Mouse (Mus musculus) liver (tissue): ENCODE data around the gene 1110004F10Rik.

Source experiments
- DNase-seq: peaks from one replicate; pipeline ENCODE4 v3.0.0-alpha.2; 2020; ENCODE audit warnings: mixed read lengths

1110004F10Rik gene

DNA sequence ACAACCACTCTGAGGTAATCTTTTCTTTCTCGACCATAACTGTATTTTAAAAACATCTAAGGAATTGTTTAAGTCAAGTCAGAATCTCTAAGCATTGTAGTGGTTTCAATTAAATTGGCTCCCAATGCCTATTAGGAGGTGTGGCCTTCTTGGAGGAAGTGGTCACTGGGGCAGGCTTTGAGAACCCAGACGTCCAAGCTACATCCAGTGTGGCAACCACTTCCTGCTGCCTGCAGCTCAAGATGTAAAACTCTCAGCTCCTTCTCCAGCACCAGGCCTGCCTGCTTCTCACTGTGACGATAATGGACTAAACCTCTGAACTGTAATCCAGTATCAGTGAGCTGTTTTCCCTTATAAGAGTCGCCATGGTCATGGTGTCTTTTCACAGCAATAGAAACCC is 110.4 kb downstream of the 1110004F10Rik start:
- DNase-seq = no peak

DNA sequence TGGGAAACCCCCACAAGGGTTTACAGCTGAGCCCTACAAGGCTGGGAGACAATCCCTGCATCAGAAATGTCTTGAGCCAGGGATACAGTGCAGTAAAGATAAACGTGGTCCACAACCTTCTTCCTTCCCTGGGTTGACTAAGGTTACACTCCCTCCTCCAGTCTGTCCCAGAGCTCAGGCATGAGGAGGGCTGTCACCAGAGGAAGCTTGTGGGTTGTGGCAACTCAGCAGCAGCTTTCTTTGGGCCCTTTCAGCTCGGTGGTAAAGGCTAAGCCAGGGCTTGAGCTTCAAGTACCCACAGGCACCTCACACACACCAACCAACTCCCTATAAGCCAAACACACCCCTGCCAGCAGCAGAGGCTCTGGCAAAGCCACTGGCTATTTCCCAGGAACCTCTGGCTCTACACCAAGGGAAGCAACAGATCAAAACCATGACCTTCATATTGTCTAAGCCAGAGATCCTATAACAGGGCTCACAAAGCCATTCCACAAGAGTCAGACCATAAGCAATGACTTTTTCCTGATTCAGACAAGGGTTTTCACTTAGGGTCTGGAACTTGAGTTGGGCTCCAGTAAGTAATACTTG is 114.7 kb downstream of the 1110004F10Rik start:
- no peak for DNase-seq
